Mouse (Mus musculus) thymus, postnatal 0 days (tissue): ENCODE measurements around the gene Ascl2. TPM values are rescaled to one million over a fixed set of nuclear protein-coding genes. Genes with fewer than 3 reads are reported as not detected.
A peak's percentile ranks its signal among the peaks of the same experiment; 100 is the strongest.

Experiments used
- DNase-seq: peaks from one replicate; pipeline ENCODE4 v3.0.0-alpha.2; 2015; ENCODE audit warnings: low spot score
- polyA plus RNA-seq: library from polyadenylated mRNA; unstranded; fragments of >200 nt; fragmentation: Nextera tagmentation; extraction: Ambion mirVana; gene quantifications from 2 replicates; pipeline ENCODE4 v1.2.1, GENCODE M21; 2015

Gene Ascl2
- polyA plus RNA-seq, 1 experiment from 2014 or later = 3.1 TPM

DNA sequence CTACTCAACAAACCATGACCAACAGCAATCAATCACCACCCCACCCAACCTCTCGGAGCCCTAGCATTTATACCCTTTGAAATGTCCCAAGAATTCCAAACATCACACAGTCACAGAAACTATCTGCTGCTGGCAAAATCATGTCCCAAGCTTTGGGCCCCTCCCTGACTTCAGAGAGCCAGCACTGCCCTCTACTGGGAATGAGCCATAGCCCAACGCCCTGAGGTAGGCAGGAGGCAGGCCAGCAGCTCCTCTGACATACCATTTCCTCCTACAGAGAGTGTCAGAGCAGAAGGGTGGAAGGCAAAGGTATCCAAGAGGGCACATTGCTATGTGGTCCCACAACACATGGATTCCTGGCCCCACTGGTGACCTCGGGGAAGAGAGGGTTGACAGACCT lies 33.6 kb upstream of the Ascl2 start:
- peak; percentile 32 for DNase-seq

DNA sequence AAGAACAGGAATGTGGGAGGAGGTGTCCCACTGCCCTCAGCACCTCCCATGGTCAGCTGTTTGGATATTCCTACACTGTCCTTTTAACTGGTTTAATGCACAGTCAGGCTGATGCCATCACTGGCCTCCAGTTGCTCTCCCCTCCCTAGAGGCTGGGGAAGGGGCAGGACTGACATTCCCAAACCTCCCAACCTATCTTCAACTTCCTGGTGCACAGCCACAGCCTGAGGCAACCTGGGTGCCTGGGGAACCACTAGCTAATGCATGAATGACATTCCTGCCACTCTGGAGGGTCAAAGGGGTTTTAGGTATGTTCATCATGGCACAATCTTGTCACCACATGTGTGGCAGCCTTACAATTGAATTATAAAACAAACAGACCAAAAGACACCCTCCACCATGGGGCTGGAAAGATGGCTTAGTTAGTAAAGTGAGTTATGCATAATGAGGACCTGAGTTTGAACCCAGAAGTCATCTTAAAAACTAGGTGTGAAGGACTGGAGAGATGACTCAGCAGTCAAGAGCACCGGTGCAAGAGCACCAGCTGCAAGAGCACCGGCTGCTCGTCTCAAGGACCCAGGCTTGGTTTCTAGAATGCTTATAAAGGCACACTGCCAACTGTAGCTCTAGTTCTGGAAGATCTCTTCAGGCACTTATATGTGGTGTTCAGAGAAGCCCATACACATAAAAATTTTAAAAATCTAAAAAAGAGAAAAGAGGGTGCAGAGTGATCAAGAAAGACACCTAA lies 28.5 kb upstream of the Ascl2 start:
- no peak for DNase-seq

- no peak for DNase-seq
Observed at GRCm38 (mm10) chr7:142996998-142997397, 27.9 kb upstream of the Ascl2 start.

DNA sequence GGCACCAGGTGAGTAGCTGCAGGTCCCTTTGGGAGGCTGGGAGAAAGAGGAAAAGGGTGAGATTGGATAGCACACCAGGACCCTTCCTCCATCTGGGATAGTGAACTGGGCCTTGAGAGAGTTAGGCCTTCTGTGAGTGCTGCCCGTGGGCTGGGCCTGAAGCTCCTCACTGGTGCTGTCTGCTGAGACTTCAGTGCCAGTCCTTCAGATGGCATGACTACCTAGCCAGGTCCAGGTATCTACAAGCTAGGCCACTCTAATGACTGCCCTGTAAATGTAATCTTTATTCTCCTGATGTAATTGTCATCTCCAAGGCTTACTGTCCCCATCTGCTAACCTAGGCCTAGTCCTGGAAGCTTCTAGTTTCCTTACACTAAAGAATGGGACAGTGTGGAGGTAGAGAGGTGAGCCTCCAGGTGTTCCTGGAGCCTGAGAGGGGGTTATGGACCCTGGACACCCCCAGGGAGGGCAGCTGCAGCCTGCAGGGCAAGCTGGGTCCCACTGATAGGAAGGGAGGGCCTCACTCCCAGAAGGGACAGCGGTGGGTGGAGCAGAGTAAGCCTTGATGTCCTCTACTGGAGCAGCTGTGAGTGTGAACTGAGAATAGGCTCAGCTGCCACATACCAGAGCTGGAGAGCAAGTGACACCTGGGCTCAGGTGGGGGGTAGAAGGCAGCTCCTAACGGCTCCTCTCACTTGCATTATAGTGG lies 26.7 kb upstream of the Ascl2 start:
- no peak for DNase-seq

DNA sequence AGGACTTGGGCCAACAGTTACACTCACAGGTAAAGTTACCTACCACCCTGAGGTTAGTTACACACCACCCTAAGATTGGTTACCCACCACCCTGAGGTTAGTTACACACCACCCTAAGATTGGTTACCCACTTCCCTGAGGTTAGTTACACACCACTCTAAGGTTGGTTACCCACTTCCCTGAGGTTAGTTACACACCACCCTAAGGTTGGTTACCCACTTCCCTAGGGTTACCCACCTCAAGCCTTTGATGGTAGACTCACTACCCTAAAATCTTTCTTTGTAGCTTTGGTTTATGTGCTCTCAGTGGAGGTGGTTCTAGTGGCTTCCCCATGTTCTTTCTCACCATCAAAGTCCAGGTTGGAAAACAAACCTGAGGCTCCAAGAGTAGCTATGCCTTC lies 25.9 kb upstream of the Ascl2 start:
- DNase-seq = peak; percentile 11

GRCm38 (mm10) chr7:142987718-142988117 lies 18.7 kb upstream of the Ascl2 start:
- DNase-seq = no peak

GRCm38 (mm10) chr7:142985146-142985545 lies 16.1 kb upstream of the Ascl2 start:
- no peak for DNase-seq

DNA sequence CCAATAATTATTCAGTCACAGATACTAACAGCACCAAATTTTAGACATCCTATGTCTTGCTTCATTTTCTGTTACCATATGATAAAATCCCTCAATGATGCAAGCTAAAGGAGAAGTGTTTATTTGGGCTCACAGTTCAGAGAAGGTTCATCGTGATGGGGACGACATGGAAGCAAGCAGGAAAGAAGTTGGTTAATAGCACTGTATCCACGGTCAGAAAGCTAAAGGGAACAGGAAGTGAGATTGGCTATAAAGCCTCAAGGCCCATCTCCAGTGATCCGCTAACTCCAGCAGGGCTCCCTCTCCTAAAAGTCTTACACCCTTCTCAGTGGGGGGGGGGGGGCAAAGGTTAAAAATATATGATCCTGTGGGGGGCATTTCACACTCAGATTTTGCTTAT lies 12.8 kb upstream of the Ascl2 start:
- DNase-seq = no peak

DNA sequence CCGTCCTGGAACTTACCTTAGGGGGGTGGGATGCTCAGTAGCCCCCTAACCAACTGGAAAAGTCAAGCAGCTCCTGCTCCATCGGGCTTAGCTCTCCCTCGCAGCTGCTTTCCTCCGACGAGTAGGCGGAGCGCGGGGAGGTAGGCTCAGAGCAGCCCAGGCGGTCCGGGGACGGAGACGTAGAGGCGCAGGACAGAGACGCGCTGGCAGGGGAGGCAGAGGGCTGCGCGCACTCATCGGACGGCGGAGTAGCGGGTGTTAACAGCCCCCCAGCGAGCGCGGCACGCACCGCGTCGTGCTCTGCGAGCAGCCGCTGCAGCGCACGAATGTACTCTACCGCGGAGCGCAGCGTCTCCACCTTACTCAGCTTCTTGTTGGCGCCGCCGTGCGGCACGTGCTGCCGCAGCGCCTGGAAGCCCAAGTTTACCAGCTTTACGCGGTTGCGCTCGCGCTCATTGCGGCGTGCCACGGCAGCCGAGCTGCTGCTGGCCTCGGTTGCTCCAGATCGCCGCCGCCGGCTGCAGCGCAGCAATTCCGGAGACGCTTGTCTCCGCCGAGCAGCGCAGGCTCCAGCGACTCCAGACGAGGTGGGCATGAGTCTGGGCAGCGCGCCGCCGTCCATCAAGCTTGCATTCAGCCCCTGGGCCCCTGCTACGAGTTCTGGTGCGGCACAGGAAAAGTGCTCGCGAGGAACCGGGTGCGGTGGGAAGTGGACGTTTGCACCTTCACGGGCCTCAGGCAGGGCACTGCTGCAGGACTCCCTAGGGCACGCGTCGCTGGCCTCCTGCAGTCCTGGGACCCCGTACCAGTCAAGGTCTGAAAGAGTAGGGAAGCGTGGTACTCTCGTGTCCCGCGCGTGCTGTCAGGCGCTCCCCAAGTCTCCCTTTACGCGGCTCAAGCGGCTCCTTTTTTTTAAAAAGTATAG lies 918 bp downstream of the Ascl2 start:
- peak; percentile 43 for DNase-seq

DNA sequence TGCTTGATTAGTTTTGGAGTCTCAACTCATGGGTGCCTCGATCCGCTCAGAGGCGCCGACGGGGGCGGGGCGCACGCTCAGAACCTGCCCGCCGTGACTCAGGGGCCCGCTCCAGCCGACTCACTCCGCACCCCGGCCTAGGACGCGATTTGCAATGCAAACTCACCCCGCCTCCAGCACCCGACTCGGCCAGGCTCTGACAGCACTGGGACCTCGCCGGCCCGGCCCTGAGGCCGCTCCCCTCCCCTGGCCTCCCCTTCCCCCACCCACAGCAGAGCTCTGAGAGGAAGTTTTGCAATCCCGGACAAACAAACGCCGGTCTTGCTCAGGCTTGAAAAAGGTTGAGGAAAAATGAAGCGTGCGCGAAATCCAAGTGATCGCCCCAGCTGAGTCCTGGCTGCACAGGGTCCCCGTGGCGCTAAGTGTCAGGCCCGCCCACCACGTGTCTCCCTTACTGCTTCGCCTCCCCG lies 1.6 kb downstream of the Ascl2 start:
- DNase-seq = no peak

DNA sequence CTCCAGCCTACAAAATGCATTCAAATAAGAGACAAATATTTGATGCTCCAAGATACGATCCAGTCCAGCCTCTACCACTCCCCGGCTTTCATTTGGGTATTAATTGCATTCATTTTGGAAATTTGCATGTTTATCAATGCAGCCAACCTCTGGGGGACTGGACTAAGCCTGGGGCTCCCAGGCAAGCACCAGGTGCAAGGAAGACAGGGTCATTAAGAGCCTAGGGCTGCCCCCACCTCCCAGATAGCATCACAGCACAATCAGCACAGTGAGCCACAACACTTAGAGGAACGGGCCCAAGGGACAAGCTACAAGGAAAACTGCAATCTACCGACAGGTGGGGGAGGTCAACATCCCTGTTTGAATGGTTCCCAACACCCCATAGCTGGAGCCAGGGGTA lies 9.3 kb downstream of the Ascl2 start:
- no peak for DNase-seq

- no peak for DNase-seq
Observed at GRCm38 (mm10) chr7:142958817-142959216, 10.2 kb downstream of the Ascl2 start.

- no peak for DNase-seq
Observed at GRCm38 (mm10) chr7:142956018-142956417, 13.0 kb downstream of the Ascl2 start.

GRCm38 (mm10) chr7:142949568-142949967 lies 19.5 kb downstream of the Ascl2 start:
- no peak for DNase-seq

- no peak for DNase-seq
Observed at GRCm38 (mm10) chr7:142937631-142938030, 31.4 kb downstream of the Ascl2 start.

DNA sequence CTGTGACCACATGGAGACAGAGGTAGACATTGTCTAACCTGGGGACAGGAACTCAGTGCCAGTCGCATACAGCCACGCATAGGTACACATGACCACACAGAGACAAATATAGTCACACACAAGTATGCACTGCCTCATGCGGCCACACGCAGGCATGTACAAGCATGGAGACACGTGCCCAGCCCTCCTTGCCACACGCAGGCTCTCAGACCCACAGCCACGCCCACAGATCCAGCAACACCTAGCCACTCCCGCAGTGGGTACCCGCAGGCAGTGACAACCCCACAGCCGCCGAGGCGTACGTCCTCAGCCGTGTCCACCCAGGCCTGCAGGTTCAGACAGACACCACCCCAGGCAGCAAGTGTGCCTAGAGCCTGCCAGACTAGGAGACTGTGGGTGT lies 33.4 kb downstream of the Ascl2 start:
- no peak for DNase-seq

- no peak for DNase-seq
Observed at GRCm38 (mm10) chr7:142932469-142932868, 36.6 kb downstream of the Ascl2 start.

DNA sequence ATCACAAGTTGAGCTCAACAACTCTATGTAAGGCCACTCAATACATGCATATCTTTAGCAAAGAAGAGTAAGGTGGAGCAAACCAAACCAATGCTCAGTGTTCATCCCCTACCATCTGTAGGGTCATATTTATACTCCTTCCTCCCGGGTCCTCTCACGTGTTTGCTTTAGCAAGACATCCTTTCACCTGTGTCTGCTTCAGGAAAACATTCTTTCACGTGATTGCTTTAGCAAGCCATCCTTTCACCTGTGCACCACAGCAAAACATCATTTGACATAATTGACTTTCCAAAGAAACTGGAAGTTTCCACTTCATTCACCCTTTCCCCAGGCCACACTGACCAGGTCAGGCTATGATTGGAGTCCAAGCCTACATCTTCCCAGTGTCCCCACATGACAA lies 38.0 kb downstream of the Ascl2 start, which contains the start of gene Th:
Gene Th, minus strand, starts transcription at position 101 of the 400 bp plus-strand sequence.
- DNase-seq = no peak

GRCm38 (mm10) chr7:142929516-142929915 lies 39.5 kb downstream of the Ascl2 start:
- no peak for DNase-seq

GRCm38 (mm10) chr7:142927293-142927692 lies 41.8 kb downstream of the Ascl2 start:
- no peak for DNase-seq
